Mouse (Mus musculus) erythroid progenitor cell, adult 5-6 weeks (primary cell): Measurements from ENCODE around the gene Tubb5. TPM values are rescaled to one million over a fixed set of nuclear protein-coding genes. Genes with fewer than 3 reads are reported as not detected.

Experiments used
- ATAC-seq: replicated peaks from 2 replicates; pipeline ENCODE4 v1.8.0; 2016; ENCODE audit warnings: moderate number of reproducible peaks, mild to moderate bottlenecking, moderate TSS enrichment, inconsistent platforms; ENCODE audit not compliant: poor library complexity, low FRiP score, severe bottlenecking
- total RNA-seq, 2 experiments: library from RNA; stranded (forward) in 1 of 2; stranded (reverse) in 1 of 2; fragments of 150-400 nt in 1 of 2; fragments of 186-747, 209-891 nt in 1 of 2; gene quantifications; 2 replicates each; pipeline versions ENCODE4 v1.2.3 to v1.2.4; 2015 to 2017; ENCODE audit warnings: low replicate concordance in 2 of 2

Gene Tubb5
- total RNA-seq, 2 experiments from 2014 or later: 663 to 914 TPM

GRCm38 (mm10) chr17:35808073-35808472 is 30.0 kb downstream of the Tubb5 start:
- no peak for ATAC-seq

GRCm38 (mm10) chr17:35803858-35804399 is 34.2 kb downstream of the Tubb5 start:
- no peak for ATAC-seq

GRCm38 (mm10) chr17:35803020-35803419 is 35.1 kb downstream of the Tubb5 start:
- no peak for ATAC-seq

GRCm38 (mm10) chr17:35800905-35801304 is 37.2 kb downstream of the Tubb5 start:
- ATAC-seq: no peak

- ATAC-seq: peak; percentile 43; the same call in 1 of the 2 replicates
Observed at GRCm38 (mm10) chr17:35796835-35797234, 41.3 kb downstream of the Tubb5 start.

- ATAC-seq: no peak
Observed at GRCm38 (mm10) chr17:35795656-35796055, 42.5 kb downstream of the Tubb5 start.

- no peak for ATAC-seq
Observed at GRCm38 (mm10) chr17:35795099-35795498, 43.0 kb downstream of the Tubb5 start.

- no peak for ATAC-seq
Observed at GRCm38 (mm10) chr17:35792837-35793236, 45.3 kb downstream of the Tubb5 start.

GRCm38 (mm10) chr17:35790933-35791332 is 47.2 kb downstream of the Tubb5 start:
- ATAC-seq: no peak

- no peak for ATAC-seq
Observed at GRCm38 (mm10) chr17:35788025-35788424, 50.1 kb downstream of the Tubb5 start.

- ATAC-seq: no peak
Observed at GRCm38 (mm10) chr17:35787493-35787892, 50.6 kb downstream of the Tubb5 start.

- ATAC-seq: no peak
Observed at GRCm38 (mm10) chr17:35785140-35785539, 53.0 kb downstream of the Tubb5 start.

GRCm38 (mm10) chr17:35783944-35784343 is 54.2 kb downstream of the Tubb5 start:
- ATAC-seq: peak; percentile 60

Other genes with a start within 250 kb of the Tubb5 start
- not detected in 2 replicates for gene Sfta2, start 236.8 kb downstream of the Tubb5 start, total RNA-seq (2015; ENCODE audit: low replicate concordance)
- gene Sfta2, start 236.8 kb downstream of the Tubb5 start, total RNA-seq (2017; ENCODE audit: low replicate concordance): not detected in 2 replicates
- not detected in 2 replicates for gene Gm9573, start 211.7 kb downstream of the Tubb5 start, total RNA-seq (2015; ENCODE audit: low replicate concordance)
- gene Gm9573, start 211.7 kb downstream of the Tubb5 start, total RNA-seq (2017; ENCODE audit: low replicate concordance): not detected in 2 replicates
- gene Mucl3, start 194.6 kb downstream of the Tubb5 start, total RNA-seq (2015; ENCODE audit: low replicate concordance): not detected in 2 replicates
- not detected in 2 replicates for gene Mucl3, start 194.6 kb downstream of the Tubb5 start, total RNA-seq (2017; ENCODE audit: low replicate concordance)
- gene Vars2, start 170.7 kb downstream of the Tubb5 start, total RNA-seq (2015; ENCODE audit: low replicate concordance): 2.5 TPM in 1 of 2 replicates, not detected in the other
- 0.23 and 0.77 TPM in 2 replicates for gene Vars2, start 170.7 kb downstream of the Tubb5 start, total RNA-seq (2017; ENCODE audit: low replicate concordance)
- 1.1 and 2.5 TPM in 2 replicates for gene Gtf2h4, start 164.6 kb downstream of the Tubb5 start, total RNA-seq (2015; ENCODE audit: low replicate concordance)
- gene Gtf2h4, start 164.6 kb downstream of the Tubb5 start, total RNA-seq (2017; ENCODE audit: low replicate concordance): 3.6 and 6.3 TPM in 2 replicates
- gene Ddr1, start 133.7 kb downstream of the Tubb5 start, total RNA-seq (2015; ENCODE audit: low replicate concordance): not detected in 2 replicates
- gene Ddr1, start 133.7 kb downstream of the Tubb5 start, total RNA-seq (2017; ENCODE audit: low replicate concordance): 0.26 TPM in 1 of 2 replicates, not detected in the other
- 3.8 and 10.5 TPM in 2 replicates for gene Ier3, start 16.6 kb downstream of the Tubb5 start, total RNA-seq (2015; ENCODE audit: low replicate concordance)
- 0.51 and 4.0 TPM in 2 replicates for gene Ier3, start 16.6 kb downstream of the Tubb5 start, total RNA-seq (2017; ENCODE audit: low replicate concordance)
- gene Flot1, start 15.1 kb downstream of the Tubb5 start, total RNA-seq (2015; ENCODE audit: low replicate concordance): 19.3 and 32.8 TPM in 2 replicates
- gene Flot1, start 15.1 kb downstream of the Tubb5 start, total RNA-seq (2017; ENCODE audit: low replicate concordance): 14.6 and 29.1 TPM in 2 replicates
- gene Mdc1, start 3.2 kb upstream of the Tubb5 start, total RNA-seq (2015; ENCODE audit: low replicate concordance): 117 and 147 TPM in 2 replicates
- 31.0 and 57.1 TPM in 2 replicates for gene Mdc1, start 3.2 kb upstream of the Tubb5 start, total RNA-seq (2017; ENCODE audit: low replicate concordance)
- gene Nrm, start 23.0 kb upstream of the Tubb5 start, total RNA-seq (2015; ENCODE audit: low replicate concordance): 32.8 and 36.0 TPM in 2 replicates
- gene Nrm, start 23.0 kb upstream of the Tubb5 start, total RNA-seq (2017; ENCODE audit: low replicate concordance): 19.1 and 35.8 TPM in 2 replicates
- 32.8 and 37.7 TPM in 2 replicates for gene Ppp1r18, start 27.3 kb upstream of the Tubb5 start, total RNA-seq (2015; ENCODE audit: low replicate concordance)
- gene Ppp1r18, start 27.3 kb upstream of the Tubb5 start, total RNA-seq (2017; ENCODE audit: low replicate concordance): 7.2 and 10.2 TPM in 2 replicates
- gene Dhx16, start 41.5 kb upstream of the Tubb5 start, total RNA-seq (2015; ENCODE audit: low replicate concordance): 139 and 201 TPM in 2 replicates
- 73.1 and 118 TPM in 2 replicates for gene Dhx16, start 41.5 kb upstream of the Tubb5 start, total RNA-seq (2017; ENCODE audit: low replicate concordance)
- 37.7 and 68.5 TPM in 2 replicates for gene 2310061I04Rik, start 59.1 kb upstream of the Tubb5 start, total RNA-seq (2015; ENCODE audit: low replicate concordance)
- 2.9 and 3.7 TPM in 2 replicates for gene 2310061I04Rik, start 59.1 kb upstream of the Tubb5 start, total RNA-seq (2017; ENCODE audit: low replicate concordance)
- gene Atat1, start 71.8 kb upstream of the Tubb5 start, total RNA-seq (2015; ENCODE audit: low replicate concordance): 7.6 and 26.0 TPM in 2 replicates
- gene Atat1, start 71.8 kb upstream of the Tubb5 start, total RNA-seq (2017; ENCODE audit: low replicate concordance): 3.0 and 4.0 TPM in 2 replicates
- 16.9 and 18.0 TPM in 2 replicates for gene Mrps18b, start 78.1 kb upstream of the Tubb5 start, total RNA-seq (2015; ENCODE audit: low replicate concordance)
- gene Mrps18b, start 78.1 kb upstream of the Tubb5 start, total RNA-seq (2017; ENCODE audit: low replicate concordance): 13.5 and 50.5 TPM in 2 replicates
- gene Ppp1r10, start 78.1 kb upstream of the Tubb5 start, total RNA-seq (2015; ENCODE audit: low replicate concordance): 53.7 and 90.1 TPM in 2 replicates
- 67.5 and 87.5 TPM in 2 replicates for gene Ppp1r10, start 78.1 kb upstream of the Tubb5 start, total RNA-seq (2017; ENCODE audit: low replicate concordance)
- 26.3 and 36.9 TPM in 2 replicates for gene Abcf1, start 131.5 kb upstream of the Tubb5 start, total RNA-seq (2015; ENCODE audit: low replicate concordance)
- 120 and 139 TPM in 2 replicates for gene Abcf1, start 131.5 kb upstream of the Tubb5 start, total RNA-seq (2017; ENCODE audit: low replicate concordance)
- 1.3 and 4.3 TPM in 2 replicates for gene Gnl1, start 141.5 kb upstream of the Tubb5 start, total RNA-seq (2015; ENCODE audit: low replicate concordance)
- 3.3 and 4.9 TPM in 2 replicates for gene Gnl1, start 141.5 kb upstream of the Tubb5 start, total RNA-seq (2017; ENCODE audit: low replicate concordance)
- 5.4 and 6.5 TPM in 2 replicates for gene Prr3, start 141.9 kb upstream of the Tubb5 start, total RNA-seq (2015; ENCODE audit: low replicate concordance)
- 4.6 TPM in 1 of 2 replicates, not detected in the other for gene Prr3, start 141.9 kb upstream of the Tubb5 start, total RNA-seq (2017; ENCODE audit: low replicate concordance)
- 84.3 and 115 TPM in 2 replicates for gene H2-T24, start 182.3 kb upstream of the Tubb5 start, total RNA-seq (2015; ENCODE audit: low replicate concordance)
- gene H2-T24, start 182.3 kb upstream of the Tubb5 start, total RNA-seq (2017; ENCODE audit: low replicate concordance): 293 and 328 TPM in 2 replicates
- gene H2-T23, start 194.5 kb upstream of the Tubb5 start, total RNA-seq (2015; ENCODE audit: low replicate concordance): 109 and 146 TPM in 2 replicates
- gene H2-T23, start 194.5 kb upstream of the Tubb5 start, total RNA-seq (2017; ENCODE audit: low replicate concordance): 93.4 and 104 TPM in 2 replicates
- 19.1 and 19.7 TPM in 2 replicates for gene H2-T22, start 204.4 kb upstream of the Tubb5 start, total RNA-seq (2015; ENCODE audit: low replicate concordance)
- 5.5 and 16.4 TPM in 2 replicates for gene H2-T22, start 204.4 kb upstream of the Tubb5 start, total RNA-seq (2017; ENCODE audit: low replicate concordance)
- not detected in 2 replicates for gene Gm6034, start 204.7 kb upstream of the Tubb5 start, total RNA-seq (2015; ENCODE audit: low replicate concordance)
- not detected in 2 replicates for gene Gm6034, start 204.7 kb upstream of the Tubb5 start, total RNA-seq (2017; ENCODE audit: low replicate concordance)
- gene Gm11127, start 220.1 kb upstream of the Tubb5 start, total RNA-seq (2015; ENCODE audit: low replicate concordance): not detected in 2 replicates
- gene Gm11127, start 220.1 kb upstream of the Tubb5 start, total RNA-seq (2017; ENCODE audit: low replicate concordance): 0.39 TPM in 1 of 2 replicates, not detected in the other